Mouse (Mus musculus) stomach, postnatal 0 days (tissue): ENCODE data around the gene Gstm2.
"Not testable (repeated sequence)": the region's sequence is repeated elsewhere in the genome, so short reads cannot be mapped to it uniquely, and the experiment has no call there.

Experiments
- CTCF ChIP-seq: IDR thresholded peaks from 2 replicates; pipeline ENCODE4 v1.5.1; 2016; ENCODE audit warnings: antibody characterized with exemption, low read depth, mild to moderate bottlenecking, moderate library complexity
- EP300 ChIP-seq: optimal IDR thresholded peaks from 2 replicates; pipeline ENCODE3; 2016; ENCODE audit warnings: antibody characterized with exemption

DNA sequence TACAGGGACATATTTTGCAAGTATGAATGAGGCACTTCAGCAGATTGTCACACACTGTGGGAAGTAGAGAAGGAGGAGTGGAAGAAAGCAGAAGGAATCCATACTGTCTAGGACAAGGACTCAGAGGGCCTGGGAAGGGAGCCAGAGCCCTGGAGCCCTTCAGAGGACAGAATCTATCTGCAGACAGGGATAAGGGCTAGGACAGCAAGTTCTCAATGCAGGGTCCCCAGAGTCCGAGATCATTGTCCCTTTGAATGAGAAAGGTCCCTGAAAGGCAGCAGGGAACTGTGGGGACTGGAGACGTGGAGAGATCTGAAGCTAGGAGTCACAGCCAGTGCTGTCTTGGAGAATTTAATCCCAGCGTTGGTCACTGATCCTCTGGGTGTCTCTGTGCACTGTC lies 33.0 kb upstream of the Gstm2 start:
- not testable (repeated sequence) for TF ChIP-seq CTCF, EP300
